Mouse (Mus musculus): ENCODE measurements around the gene Fam166a.

Gene Fam166a

GRCm38 (mm10) chr2:25218445-25218844 lies at the start of gene Fam166a:
Gene Fam166a (plus strand): TSS chr2:25218745.
- no peak for DNase-seq (ENCODE audit: low spot score in 2 of 2)

GRCm38 (mm10) chr2:25169778-25170177 lies 48.8 kb upstream of the Fam166a start:
- no peak for DNase-seq (ENCODE audit: low spot score in 2 of 2)

- DNase-seq (ENCODE audit: low spot score in 2 of 2) = peak in 1 of 2 experiments; percentile 60
Measured at GRCm38 (mm10) chr2:25170326-25171100, 48.0 kb upstream of the Fam166a start.

- peak in 1 of 2 experiments; percentile 61 for DNase-seq (ENCODE audit: low spot score in 2 of 2)
Measured at GRCm38 (mm10) chr2:25171101-25171768, 47.3 kb upstream of the Fam166a start.

GRCm38 (mm10) chr2:25171769-25172153 lies 46.8 kb upstream of the Fam166a start:
- DNase-seq (ENCODE audit: low spot score in 2 of 2) = no peak

GRCm38 (mm10) chr2:25172629-25173028 lies 45.9 kb upstream of the Fam166a start:
- DNase-seq (ENCODE audit: low spot score in 2 of 2) = peak in 1 of 2 experiments; percentile 70

GRCm38 (mm10) chr2:25173821-25174220 lies 44.7 kb upstream of the Fam166a start:
- DNase-seq (ENCODE audit: low spot score in 2 of 2) = peak in 1 of 2 experiments; percentile 58

- no peak for DNase-seq (ENCODE audit: low spot score in 2 of 2)
Measured at GRCm38 (mm10) chr2:25174866-25175689, 43.5 kb upstream of the Fam166a start.

- peak in 1 of 2 experiments; percentile 55 for DNase-seq (ENCODE audit: low spot score in 2 of 2)
Measured at GRCm38 (mm10) chr2:25175690-25176078, 42.9 kb upstream of the Fam166a start.

GRCm38 (mm10) chr2:25176573-25176972 lies 42.0 kb upstream of the Fam166a start:
- no peak for DNase-seq (ENCODE audit: low spot score in 2 of 2)

GRCm38 (mm10) chr2:25177076-25177475 lies 41.5 kb upstream of the Fam166a start:
- DNase-seq (ENCODE audit: low spot score in 2 of 2) = no peak

GRCm38 (mm10) chr2:25177685-25178084 lies 40.9 kb upstream of the Fam166a start:
- DNase-seq (ENCODE audit: low spot score in 2 of 2) = no peak

- no peak for DNase-seq (ENCODE audit: low spot score in 2 of 2)
Measured at GRCm38 (mm10) chr2:25178285-25178972, 40.1 kb upstream of the Fam166a start.

GRCm38 (mm10) chr2:25179566-25180217 lies 38.9 kb upstream of the Fam166a start:
- no peak for DNase-seq (ENCODE audit: low spot score in 2 of 2)

GRCm38 (mm10) chr2:25180478-25180903 lies 38.1 kb upstream of the Fam166a start, which contains the start of gene Nrarp:
Gene Nrarp (plus strand): TSS chr2:25180758.
- DNase-seq (ENCODE audit: low spot score in 2 of 2) = peak; percentile 91 to 95

- peak; percentile 56 to 82 for DNase-seq (ENCODE audit: low spot score in 2 of 2)
Measured at GRCm38 (mm10) chr2:25180973-25181890, 37.3 kb upstream of the Fam166a start.

GRCm38 (mm10) chr2:25181891-25182397 lies 36.6 kb upstream of the Fam166a start:
- DNase-seq (ENCODE audit: low spot score in 2 of 2) = peak in 1 of 2 experiments; percentile 81

- DNase-seq (ENCODE audit: low spot score in 2 of 2) = no peak
Measured at GRCm38 (mm10) chr2:25182664-25183063, 35.9 kb upstream of the Fam166a start.

- DNase-seq (ENCODE audit: low spot score in 2 of 2) = no peak
Measured at GRCm38 (mm10) chr2:25183336-25183735, 35.2 kb upstream of the Fam166a start.

GRCm38 (mm10) chr2:25184496-25184895 lies 34.0 kb upstream of the Fam166a start:
- DNase-seq (ENCODE audit: low spot score in 2 of 2) = no peak
